Mouse (Mus musculus): ENCODE results near the gene Man2a1.

DNA sequence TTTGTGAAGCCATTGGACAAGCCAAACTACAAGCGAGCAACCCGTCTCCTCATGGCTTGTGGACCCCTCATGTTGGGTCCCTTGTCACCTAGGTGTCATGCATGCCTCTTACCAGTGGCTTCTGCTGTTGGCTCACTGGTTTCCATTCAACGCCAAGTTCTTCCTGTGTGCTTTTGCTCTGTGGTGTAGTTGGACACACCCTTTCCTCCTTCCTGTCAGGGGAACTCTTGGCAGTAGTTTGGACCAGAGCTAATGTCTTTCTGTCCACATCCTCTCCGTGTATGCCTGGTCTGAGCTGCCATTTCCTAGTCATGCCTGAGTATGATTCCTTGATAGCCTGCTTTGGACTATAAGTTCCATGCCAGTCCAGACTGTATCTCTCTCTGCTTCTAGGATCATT is 135.0 kb downstream of the Man2a1 start:
- no peak for TF ChIP-seq GATA1 (IDR thresholded peaks at IDR 0.05; ENCODE audit: borderline replicate concordance, low read length)
- TF ChIP-seq FLI1 (IDR thresholded peaks at IDR 0.05; ENCODE audit: low read length) = no peak

Data from megakaryocyte, embryonic 14.5 days (primary cell).